Mouse (Mus musculus): ENCODE results near the gene Mrpl50. TPM values are rescaled to one million over a fixed set of nuclear protein-coding genes. Genes with fewer than 3 reads are reported as not detected.

The Mrpl50 gene
- polyA plus RNA-seq (2015; fragmentation: Nextera tagmentation; extraction: Ambion mirVana), result 52.9 and 61.3 TPM in 2 replicates

- WGBS, result under 1% methylated on average over 41 of the region's 41 CpGs
- H3K9ac ChIP-seq, result peak within 1 kb of the TSS; percentile 77
- H3K27me3 ChIP-seq, result no peaks in the 10 kb centered on the region
- ATAC-seq (replicated peaks; ENCODE audit: insufficient number of reproducible peaks, insufficient read depth, low FRiP score, low read depth), result peak; percentile 99
- peak within 1 kb of the TSS; percentile 72 for H3K4me3 ChIP-seq
- peak within 1 kb of the TSS; percentile 72 for H3K4me2 ChIP-seq
- H3K36me3 ChIP-seq, result peaks cover 13% of the 10 kb centered on the region; the same call in 1 of the 2 replicates
- H3K27ac ChIP-seq, result peak within 1 kb of the TSS; percentile 74
- H3K4me1 ChIP-seq (replicated peaks), result peaks cover 17% of the 10 kb centered on the region
- no peaks in the 10 kb centered on the region for H3K9me3 ChIP-seq (replicated peaks)
These were observed at the start of gene Mrpl50, which contains the start of gene Zfp189 for GRCm38 (mm10) chr4:49520572-49521340. Mrpl50 (minus strand) TSS chr4:49521093. Zfp189 (plus strand) TSS chr4:49521176.

- peak; percentile 47; the same call in 1 of the 2 replicates for ATAC-seq (replicated peaks; ENCODE audit: insufficient number of reproducible peaks, insufficient read depth, low FRiP score, low read depth)
- Histone ChIP-seq H3K36me3 (no peaks in the 10 kb centered on the region), H3K4me1 (replicated peaks) (no peaks in the 10 kb centered on the region), H3K27ac (no peak overlapping the region), H3K9me3 (replicated peaks) (no peaks in the 10 kb centered on the region), H3K9ac (no peak overlapping the region), H3K4me2 (no peak overlapping the region), H3K4me3 (no peak overlapping the region), H3K27me3 (no peaks in the 10 kb centered on the region)
- 15% methylated on average over 3 of the region's 3 CpGs for WGBS
These were observed 46.7 kb upstream of the Mrpl50 start for GRCm38 (mm10) chr4:49567613-49568012.

GRCm38 (mm10) chr4:49559915-49560772 lies 39.3 kb upstream of the Mrpl50 start:
- Histone ChIP-seq H3K9me3 (replicated peaks) (no peaks in the 10 kb centered on the region), H3K4me2 (0 out of 2 replicates have a peak overlapping the region, but pooled peaks have one; percentile 7), H3K4me3 (no peak overlapping the region), H3K27ac (no peak overlapping the region), H3K4me1 (replicated peaks) (0 out of 2 replicates have a peak, but pooled peaks cover 4% of the 10 kb centered on the region), H3K27me3 (no peaks in the 10 kb centered on the region), H3K36me3 (no peaks in the 10 kb centered on the region), H3K9ac (no peak overlapping the region)
- WGBS, result 57% methylated on average over 20 of the region's 20 CpGs
- ATAC-seq (replicated peaks; ENCODE audit: insufficient number of reproducible peaks, insufficient read depth, low FRiP score, low read depth), result 0 out of 2 replicates have a peak, but pooled peaks have one; percentile 47

GRCm38 (mm10) chr4:49558181-49558580 lies 37.3 kb upstream of the Mrpl50 start:
- Histone ChIP-seq H3K9ac (no peak overlapping the region), H3K4me2 (no peak overlapping the region), H3K4me3 (no peak overlapping the region), H3K4me1 (replicated peaks) (0 out of 2 replicates have a peak, but pooled peaks cover 4% of the 10 kb centered on the region), H3K27me3 (no peaks in the 10 kb centered on the region), H3K9me3 (replicated peaks) (no peaks in the 10 kb centered on the region), H3K27ac (no peak overlapping the region), H3K36me3 (no peaks in the 10 kb centered on the region)
- no peak for ATAC-seq (replicated peaks; ENCODE audit: insufficient number of reproducible peaks, insufficient read depth, low FRiP score, low read depth)
- 47% methylated on average over 2 of the region's 2 CpGs for WGBS

- no peak overlapping the region for H3K4me2 ChIP-seq
- WGBS, result 96% methylated on average over 7 of the region's 7 CpGs
- no peak overlapping the region for H3K27ac ChIP-seq
- no peak overlapping the region for H3K4me3 ChIP-seq
- H3K36me3 ChIP-seq, result no peaks in the 10 kb centered on the region
- H3K9me3 ChIP-seq (replicated peaks), result no peaks in the 10 kb centered on the region
- no peak overlapping the region for H3K9ac ChIP-seq
- no peak for ATAC-seq (replicated peaks; ENCODE audit: insufficient number of reproducible peaks, insufficient read depth, low FRiP score, low read depth)
- H3K27me3 ChIP-seq, result no peaks in the 10 kb centered on the region
- H3K4me1 ChIP-seq (replicated peaks), result 0 out of 2 replicates have a peak, but pooled peaks cover 4% of the 10 kb centered on the region
These were observed 36.5 kb upstream of the Mrpl50 start for GRCm38 (mm10) chr4:49557375-49557774.

- Histone ChIP-seq H3K4me3 (no peak overlapping the region), H3K27ac (no peak overlapping the region), H3K9ac (no peak overlapping the region), H3K36me3 (no peaks in the 10 kb centered on the region), H3K27me3 (no peaks in the 10 kb centered on the region), H3K4me1 (replicated peaks) (no peaks in the 10 kb centered on the region), H3K9me3 (replicated peaks) (no peaks in the 10 kb centered on the region), H3K4me2 (no peak overlapping the region)
- ATAC-seq (replicated peaks; ENCODE audit: insufficient number of reproducible peaks, insufficient read depth, low FRiP score, low read depth), result no peak
- 85% methylated on average over 5 of the region's 5 CpGs for WGBS
These were observed 32.5 kb upstream of the Mrpl50 start for GRCm38 (mm10) chr4:49553380-49553779.

GRCm38 (mm10) chr4:49549383-49549782 lies 28.5 kb upstream of the Mrpl50 start, which contains the start of gene Aldob:
Aldob (minus strand) TSS chr4:49549546.
- 26% methylated on average over 3 of the region's 3 CpGs for WGBS
- H3K9ac ChIP-seq, result no peak within 1 kb of the TSS
- H3K27ac ChIP-seq, result no peak within 1 kb of the TSS
- H3K27me3 ChIP-seq, result no peaks in the 10 kb centered on the region
- H3K4me2 ChIP-seq, result no peak within 1 kb of the TSS
- H3K36me3 ChIP-seq, result no peaks in the 10 kb centered on the region
- no peaks in the 10 kb centered on the region for H3K9me3 ChIP-seq (replicated peaks)
- ATAC-seq (replicated peaks; ENCODE audit: insufficient number of reproducible peaks, insufficient read depth, low FRiP score, low read depth), result no peak
- H3K4me1 ChIP-seq (replicated peaks), result no peaks in the 10 kb centered on the region
- no peak within 1 kb of the TSS for H3K4me3 ChIP-seq

- no peak overlapping the region for H3K27ac ChIP-seq
- no peaks in the 10 kb centered on the region for H3K27me3 ChIP-seq
- no peak overlapping the region for H3K9ac ChIP-seq
- H3K36me3 ChIP-seq, result no peaks in the 10 kb centered on the region
- WGBS, result 85% methylated on average over 7 of the region's 7 CpGs
- H3K4me1 ChIP-seq (replicated peaks), result no peaks in the 10 kb centered on the region
- H3K9me3 ChIP-seq (replicated peaks), result no peaks in the 10 kb centered on the region
- H3K4me2 ChIP-seq, result no peak overlapping the region
- ATAC-seq (replicated peaks; ENCODE audit: insufficient number of reproducible peaks, insufficient read depth, low FRiP score, low read depth), result no peak
- H3K4me3 ChIP-seq, result no peak overlapping the region
These were observed 26.8 kb upstream of the Mrpl50 start for GRCm38 (mm10) chr4:49547544-49548219.

- no peak for ATAC-seq (replicated peaks; ENCODE audit: insufficient number of reproducible peaks, insufficient read depth, low FRiP score, low read depth)
- 63% methylated on average over 6 of the region's 6 CpGs for WGBS
These were observed 26.1 kb upstream of the Mrpl50 start for GRCm38 (mm10) chr4:49546873-49547543.

GRCm38 (mm10) chr4:49546026-49546425 lies 25.1 kb upstream of the Mrpl50 start:
- no peaks in the 10 kb centered on the region for H3K36me3 ChIP-seq
- WGBS, result 75% methylated on average over 2 of the region's 2 CpGs

More at GRCm38 (mm10) chr4:49546873-49547543, 26.1 kb upstream of the Mrpl50 start:
- Histone ChIP-seq H3K9me3 (replicated peaks) (no peaks in the 10 kb centered on the region), H3K4me2 (no peak overlapping the region), H3K4me1 (replicated peaks) (no peaks in the 10 kb centered on the region), H3K27ac (no peak overlapping the region), H3K4me3 (no peak overlapping the region), H3K27me3 (no peaks in the 10 kb centered on the region), H3K36me3 (no peaks in the 10 kb centered on the region), H3K9ac (no peak overlapping the region)

More at GRCm38 (mm10) chr4:49546026-49546425, 25.1 kb upstream of the Mrpl50 start:
- no peak overlapping the region for H3K27ac ChIP-seq
- H3K4me3 ChIP-seq, result no peak overlapping the region
- no peak for ATAC-seq (replicated peaks; ENCODE audit: insufficient number of reproducible peaks, insufficient read depth, low FRiP score, low read depth)
- peaks cover 2% of the 10 kb centered on the region; the same call in 1 of the 2 replicates for H3K4me1 ChIP-seq (replicated peaks)
- H3K9ac ChIP-seq, result no peak overlapping the region
- H3K4me2 ChIP-seq, result no peak overlapping the region
- H3K27me3 ChIP-seq, result no peaks in the 10 kb centered on the region
- no peaks in the 10 kb centered on the region for H3K9me3 ChIP-seq (replicated peaks)

Data from heart, embryonic 15.5 days (tissue).